Mouse (Mus musculus): ENCODE results near the gene Gm13769.
"Not testable (repeated sequence)": the region's sequence is repeated elsewhere in the genome, so short reads cannot be mapped to it uniquely, and the experiment has no call there.

The Gm13769 gene

DNA sequence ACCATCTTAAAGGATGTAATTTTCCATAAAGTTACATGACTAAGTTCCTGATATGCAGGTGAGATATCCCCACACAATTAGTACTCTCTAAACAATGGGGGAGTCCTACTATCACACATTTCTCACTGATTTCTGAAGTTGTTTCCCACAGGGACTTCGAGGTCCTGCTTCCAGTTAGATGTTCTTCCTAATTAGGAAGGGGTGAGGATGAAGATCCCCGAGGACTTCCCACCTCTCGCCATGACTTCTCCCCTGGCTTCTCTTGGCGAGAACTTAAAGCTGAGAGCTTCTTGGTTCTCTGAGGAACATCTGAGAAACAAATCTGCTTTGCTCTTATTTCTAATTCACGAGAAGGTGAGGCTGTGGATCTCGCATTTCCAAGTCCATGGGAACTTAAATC is at the start of gene Gm13769:
Gene Gm13769 (plus strand): TSS at position 301 of the 400 bp plus-strand sequence.
- not testable (repeated sequence) for DNase-seq

DNA sequence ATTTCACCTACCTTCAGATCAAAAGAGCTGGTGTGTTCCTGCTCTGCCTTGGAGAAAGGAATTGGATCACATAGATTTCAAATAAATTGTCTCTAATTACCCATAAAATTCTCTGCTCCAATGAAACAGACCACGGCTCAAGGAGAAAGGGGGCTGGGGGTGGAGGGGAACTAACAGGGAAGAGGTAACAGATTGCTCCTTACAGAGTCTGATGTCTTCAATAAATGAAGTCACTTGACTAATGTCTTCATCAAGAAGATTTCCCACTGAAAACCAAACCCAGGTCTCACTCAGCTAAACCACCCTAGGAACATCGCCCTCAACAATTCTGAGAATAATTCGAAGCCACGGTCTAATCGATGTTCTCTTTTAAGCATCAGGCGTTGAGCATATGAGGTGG is 29.3 kb upstream of the Gm13769 start, which contains the start of gene Olfr1272:
Gene Olfr1272 (minus strand): TSS at position 101 of the 400 bp plus-strand sequence.
- no peak for DNase-seq

DNA sequence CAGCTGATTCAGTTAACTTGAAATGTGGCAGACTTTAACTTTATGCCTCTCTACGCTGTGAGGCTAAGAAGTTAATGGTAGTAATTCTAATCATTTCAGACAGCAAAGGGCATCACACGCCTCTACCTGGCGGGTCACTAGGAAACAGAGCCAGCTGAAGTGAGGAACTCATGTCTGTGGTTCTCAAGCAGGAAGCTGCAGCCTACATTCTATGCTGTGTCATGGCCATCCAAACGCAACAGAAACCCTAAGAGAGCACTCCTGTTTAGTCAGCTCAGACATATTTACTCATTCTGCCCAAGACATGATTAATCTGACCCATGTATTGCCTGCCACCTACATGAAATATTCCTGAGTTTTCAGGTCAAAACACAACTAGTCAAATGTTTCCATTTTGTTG is 24.7 kb downstream of the Gm13769 start:
- not testable (repeated sequence) for DNase-seq

DNA sequence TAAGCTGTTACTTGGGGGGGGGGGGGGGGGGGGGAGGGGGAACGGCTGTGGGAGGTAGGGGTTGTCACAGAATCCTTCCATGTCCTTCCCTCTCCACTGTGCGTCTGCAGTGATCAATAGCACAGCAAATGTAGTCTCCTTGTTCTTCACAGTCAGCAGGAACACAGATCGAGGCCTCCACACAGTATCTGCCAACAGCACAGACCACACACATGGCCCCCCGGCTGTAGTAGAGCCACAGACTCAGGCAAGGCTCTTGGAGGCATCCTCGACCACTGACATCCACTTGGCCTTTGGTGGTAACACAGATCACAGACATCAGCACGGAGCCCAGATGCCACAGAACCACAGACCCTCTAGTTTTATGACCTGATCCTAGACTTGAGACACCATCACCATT is 29.0 kb downstream of the Gm13769 start:
- not testable (repeated sequence) for DNase-seq

DNA sequence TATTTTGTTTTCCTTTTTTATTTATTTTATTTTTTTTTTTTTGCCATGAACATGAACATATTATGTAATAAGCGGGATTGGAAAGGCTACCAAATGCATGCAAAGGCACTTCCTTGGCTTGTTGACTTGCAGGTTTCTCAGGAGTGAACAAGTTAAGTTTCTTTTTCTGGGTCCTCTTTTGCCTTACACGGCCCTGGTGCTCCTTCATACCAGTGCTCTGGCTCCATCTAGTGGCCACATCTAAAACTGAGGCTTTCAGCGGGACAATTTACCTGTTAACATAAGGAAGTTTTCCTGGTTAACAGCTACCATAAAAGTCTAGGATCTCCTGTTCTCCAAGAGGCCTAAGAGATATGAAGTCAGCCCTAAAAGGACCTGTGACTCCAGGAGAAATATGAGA is 29.5 kb downstream of the Gm13769 start:
- not testable (repeated sequence) for DNase-seq

DNA sequence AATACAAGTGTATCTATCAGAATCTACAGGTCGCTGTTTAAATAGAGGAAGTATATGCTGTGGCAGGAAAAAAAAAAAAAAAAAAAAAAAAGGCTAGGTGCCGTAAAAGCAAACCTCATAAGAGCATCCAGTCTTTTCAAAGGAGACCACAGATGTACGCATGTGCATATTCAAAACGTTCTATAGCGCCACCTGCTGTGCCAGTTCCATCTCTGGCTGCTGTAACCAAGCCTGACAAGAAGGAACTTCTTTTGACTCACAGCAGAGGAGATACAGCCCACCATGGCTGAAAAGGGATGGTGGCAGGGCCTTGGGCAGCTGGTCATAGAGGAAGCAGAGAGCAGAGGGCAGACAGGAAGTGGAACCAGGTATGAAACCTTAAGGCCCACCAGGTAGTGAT is 37.2 kb downstream of the Gm13769 start:
- not testable (repeated sequence) for DNase-seq

DNA sequence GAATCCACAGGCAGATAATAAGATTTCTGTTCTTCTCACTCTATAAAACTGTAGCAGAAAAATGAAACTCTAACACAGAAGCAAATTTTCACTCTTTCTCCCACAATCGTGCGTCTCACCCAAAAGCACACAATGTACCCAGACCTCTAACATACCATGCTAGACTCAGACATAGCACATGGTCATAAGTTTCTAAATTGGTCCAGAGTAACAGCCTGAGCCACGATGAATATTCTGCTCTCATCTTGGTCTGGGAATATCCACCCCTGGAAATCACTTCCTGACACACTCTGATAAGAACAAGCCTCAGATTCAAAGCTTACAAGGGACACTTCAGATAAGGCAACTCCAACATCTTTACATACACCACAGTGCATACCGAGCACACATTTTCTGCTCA is 38.2 kb downstream of the Gm13769 start:
- DNase-seq = not testable (repeated sequence)
